Mouse (Mus musculus) mature B cell (primary cell): ENCODE results near the gene Pik3ip1.

Source experiments
- in situ Hi-C: fragments of 300-500 bp; cut with MboI; formaldehyde crosslinking; loops from 2 replicates; pipeline ENCODE4 v1.14.3; 2019

Pik3ip1 gene

GRCm38 (mm10) chr11:3329891-3330451 is at the start of gene Pik3ip1:
Pik3ip1 (plus strand) TSS chr11:3330401.
- in situ Hi-C loops: loop anchor here (5.0 kb wide), 1 partner anchor 38 kb away; no protein-coding TSS in a partner anchor

DNA sequence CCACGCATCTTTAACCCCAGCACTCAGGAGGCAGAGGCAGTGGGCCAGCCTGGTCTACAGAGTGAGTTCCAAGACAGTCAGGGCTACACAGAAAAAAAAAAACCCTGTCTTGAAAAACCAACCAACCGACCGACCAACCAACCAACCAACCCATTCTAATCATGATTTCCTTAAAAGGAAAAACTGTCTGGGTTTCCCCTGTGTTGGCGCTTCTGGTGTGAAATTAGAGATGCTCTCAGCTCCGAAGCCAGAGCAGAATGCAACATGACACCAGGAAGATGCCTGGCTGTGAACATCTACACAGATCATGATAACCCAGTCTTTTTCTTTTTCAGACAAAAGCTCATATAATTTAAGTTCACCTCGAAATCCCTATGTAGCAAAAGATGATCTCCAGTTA is 47.3 kb upstream of the Pik3ip1 start:
- in situ Hi-C loops: no loop called here

GRCm38 (mm10) chr11:3283645-3284044 is 46.6 kb upstream of the Pik3ip1 start:
- in situ Hi-C loops: no loop called here

DNA sequence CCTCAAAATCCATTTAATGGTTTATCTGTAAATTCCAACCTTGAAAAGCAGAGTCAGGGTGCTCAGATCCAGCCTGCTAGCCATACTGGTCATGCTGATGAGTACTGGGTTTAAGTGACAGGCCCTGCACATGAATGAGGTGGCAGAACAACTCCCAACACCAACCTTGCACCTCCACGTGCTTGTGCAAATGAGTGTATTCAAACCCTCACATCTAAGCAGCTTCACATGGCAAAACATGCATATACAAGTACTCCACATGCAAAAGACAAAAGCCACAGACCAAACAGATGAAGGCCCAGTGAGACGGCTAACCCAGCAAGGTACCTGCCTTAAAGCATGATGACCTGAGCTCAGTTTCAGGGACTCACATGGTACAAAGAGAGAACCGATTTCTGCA is 44.3 kb upstream of the Pik3ip1 start:
- in situ Hi-C loops: no loop called here

DNA sequence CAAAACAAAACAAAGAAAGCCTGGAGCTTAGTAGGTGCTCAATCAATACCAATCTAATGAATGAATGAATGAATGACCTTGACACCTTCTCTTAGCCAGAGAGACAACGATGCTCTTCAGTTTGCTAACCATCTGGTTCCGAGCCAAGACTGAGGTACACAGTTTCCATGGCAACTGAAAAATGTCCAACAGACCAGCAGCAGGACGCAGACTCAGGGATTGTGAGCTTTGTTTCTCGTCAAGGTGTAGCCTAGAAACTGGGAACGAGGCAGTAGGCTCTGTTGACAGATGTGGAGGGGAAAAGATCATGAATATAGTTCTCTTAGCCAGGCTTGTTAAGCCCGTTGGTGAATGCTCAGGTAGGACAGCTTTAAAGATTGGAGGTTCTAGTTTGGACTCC is 43.1 kb upstream of the Pik3ip1 start:
- in situ Hi-C loops: no loop called here

- in situ Hi-C loops: no loop called here
Observed at GRCm38 (mm10) chr11:3287921-3288320, 42.3 kb upstream of the Pik3ip1 start.

- in situ Hi-C loops: no loop called here
Observed at GRCm38 (mm10) chr11:3288521-3289301, 41.5 kb upstream of the Pik3ip1 start, which contains the start of gene Patz1. Patz1 (plus strand) TSS chr11:3288874.

DNA sequence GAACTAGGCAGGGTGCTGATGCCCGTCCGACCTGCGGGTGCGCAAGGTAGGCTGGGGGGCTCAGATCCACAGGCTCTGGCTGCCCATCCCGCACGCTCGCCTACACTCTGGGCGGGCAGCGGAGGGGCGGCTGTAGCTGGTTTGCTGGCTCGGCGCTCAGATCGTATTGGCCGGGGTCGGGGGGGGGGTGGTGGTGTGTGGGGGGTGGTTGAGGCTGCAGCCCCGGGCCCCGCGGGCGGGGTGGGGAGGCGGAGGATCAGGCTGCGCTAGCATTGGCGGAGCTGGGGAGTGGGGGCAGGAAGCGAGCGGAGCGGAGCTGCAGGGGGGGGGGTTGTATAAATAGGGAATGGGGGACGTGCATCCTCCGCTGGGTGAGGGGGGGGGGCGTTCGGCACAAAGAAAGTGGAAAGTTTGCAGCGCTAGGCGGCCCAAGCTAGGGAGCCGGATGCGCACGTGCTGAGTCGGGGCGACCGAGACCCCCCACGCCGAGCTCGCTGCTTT is 40.8 kb upstream of the Pik3ip1 start:
- in situ Hi-C loops: no loop called here

GRCm38 (mm10) chr11:3289803-3290639 is 40.2 kb upstream of the Pik3ip1 start:
- in situ Hi-C loops: loop anchor here (5.0 kb wide), 1 partner anchor 42 kb away; the partner anchor contains the start of gene Pik3ip1

DNA sequence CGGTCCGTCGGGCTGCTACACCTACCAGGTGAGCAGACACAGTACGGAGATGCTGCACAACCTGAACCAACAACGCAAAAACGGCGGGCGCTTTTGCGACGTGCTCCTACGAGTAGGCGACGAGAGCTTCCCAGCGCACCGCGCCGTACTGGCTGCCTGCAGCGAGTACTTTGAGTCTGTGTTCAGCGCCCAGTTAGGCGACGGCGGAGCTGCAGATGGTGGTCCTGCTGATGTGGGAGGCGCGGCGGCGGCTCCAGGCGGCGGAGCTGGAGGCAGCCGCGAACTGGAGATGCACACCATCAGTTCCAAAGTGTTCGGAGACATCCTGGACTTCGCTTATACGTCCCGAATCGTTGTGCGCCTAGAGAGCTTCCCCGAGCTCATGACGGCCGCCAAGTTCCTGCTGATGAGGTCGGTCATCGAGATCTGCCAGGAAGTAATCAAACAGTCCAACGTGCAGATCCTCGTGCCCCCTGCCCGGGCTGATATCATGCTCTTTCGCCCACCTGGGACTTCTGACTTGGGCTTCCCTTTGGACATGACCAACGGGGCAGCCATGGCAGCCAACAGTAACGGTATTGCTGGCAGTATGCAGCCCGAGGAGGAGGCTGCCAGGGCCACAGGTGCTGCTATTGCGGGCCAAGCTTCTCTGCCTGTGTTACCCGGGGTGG is 39.4 kb upstream of the Pik3ip1 start:
- in situ Hi-C loops: loop anchor here (5.0 kb wide), 1 partner anchor 42 kb away; the partner anchor contains the start of gene Pik3ip1

GRCm38 (mm10) chr11:3291311-3292061 is 38.7 kb upstream of the Pik3ip1 start:
- in situ Hi-C loops: loop anchor here (5.0 kb wide), 1 partner anchor 41 kb away; the partner anchor contains the start of gene Pik3ip1

DNA sequence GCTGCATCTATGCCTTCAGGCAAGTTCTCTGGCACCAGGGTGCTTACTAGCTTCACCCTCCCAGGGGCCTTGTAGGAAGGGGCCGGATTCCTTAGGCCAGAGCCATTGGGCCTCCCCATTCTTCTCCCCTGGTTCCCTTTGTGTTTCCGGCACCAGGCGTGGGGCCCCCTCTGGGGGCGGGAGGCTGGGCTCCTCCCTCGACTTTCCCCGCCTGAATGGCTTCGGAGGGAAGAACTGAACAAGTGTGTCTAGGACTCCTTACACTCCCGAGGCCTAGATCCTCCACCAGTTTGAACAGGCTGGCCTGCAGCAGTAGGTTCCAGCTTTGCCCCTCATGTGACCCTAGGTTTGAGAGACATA is 38.2 kb upstream of the Pik3ip1 start:
- in situ Hi-C loops: loop anchor here (5.0 kb wide), 1 partner anchor 40 kb away; the partner anchor contains the start of gene Pik3ip1

DNA sequence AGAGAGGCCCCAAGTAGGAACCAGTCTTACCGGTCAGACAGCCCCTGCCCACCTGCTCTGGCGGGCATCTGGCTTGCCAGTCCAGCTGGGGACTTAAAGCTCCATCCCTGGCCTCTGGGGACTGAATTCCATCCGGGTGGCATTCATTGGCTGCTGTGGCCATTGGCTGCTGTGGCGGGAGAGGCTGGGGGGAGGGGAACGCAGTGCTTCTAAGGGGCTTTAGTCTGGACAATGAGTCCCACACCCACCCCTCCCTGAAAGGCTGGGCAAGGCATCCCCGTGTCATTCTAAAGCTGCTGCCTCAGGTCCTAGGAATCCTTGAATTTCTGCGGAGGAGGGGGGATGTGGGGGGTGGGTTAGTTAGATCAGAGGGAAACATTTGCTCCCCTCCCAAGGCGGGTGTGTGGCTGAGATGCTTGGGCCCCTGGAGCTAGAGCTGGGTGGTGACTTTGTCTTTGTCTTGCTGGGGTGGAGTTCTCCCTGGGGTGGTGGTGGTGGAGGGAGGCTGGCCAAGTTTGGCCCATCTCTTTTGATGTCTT is 37.4 kb upstream of the Pik3ip1 start:
- in situ Hi-C loops: loop anchor here (5.0 kb wide), 1 partner anchor 40 kb away; the partner anchor contains the start of gene Pik3ip1

DNA sequence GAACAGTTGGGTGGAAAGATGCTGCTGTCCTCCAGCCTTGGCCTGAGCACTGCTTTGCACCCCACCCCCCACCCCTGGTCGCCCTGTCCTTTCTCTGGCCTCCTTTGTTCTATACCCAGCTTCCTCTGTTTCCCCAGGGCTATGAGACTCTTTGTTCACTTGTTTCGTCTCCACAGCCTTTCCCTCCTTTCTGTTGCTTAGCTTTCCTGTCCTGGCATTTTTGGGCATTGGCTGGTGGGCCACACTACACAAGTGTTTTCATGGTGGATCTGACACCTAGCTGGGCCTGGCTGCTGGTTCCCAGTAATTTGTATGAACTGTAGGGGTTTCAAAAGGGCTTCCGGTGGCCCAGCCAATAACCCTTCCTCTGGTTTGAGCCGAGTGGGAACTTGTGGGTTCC is 36.8 kb upstream of the Pik3ip1 start:
- in situ Hi-C loops: loop anchor here (5.0 kb wide), 1 partner anchor 39 kb away; the partner anchor contains the start of gene Pik3ip1

DNA sequence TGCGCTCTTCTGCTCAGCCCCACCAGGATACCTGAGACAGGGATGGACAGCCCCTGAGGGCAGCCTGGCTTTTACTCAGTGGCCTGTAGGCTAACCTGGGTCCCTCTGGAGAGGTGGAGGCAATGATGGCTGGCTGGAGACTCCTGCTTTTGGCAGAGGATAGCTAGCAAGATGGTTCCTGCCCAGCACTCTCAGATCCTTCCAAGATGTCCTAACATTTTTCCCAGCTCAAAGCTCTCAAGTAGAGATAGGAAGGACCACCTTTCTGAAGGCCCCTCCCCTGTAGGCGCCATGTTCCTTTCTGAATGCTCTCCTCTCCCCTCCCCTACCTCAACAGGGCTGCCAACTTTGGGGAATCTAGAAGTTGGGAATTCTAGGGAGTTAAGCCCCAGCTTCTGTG is 35.6 kb upstream of the Pik3ip1 start:
- in situ Hi-C loops: loop anchor here (5.0 kb wide), 1 partner anchor 38 kb away; the partner anchor contains the start of gene Pik3ip1

DNA sequence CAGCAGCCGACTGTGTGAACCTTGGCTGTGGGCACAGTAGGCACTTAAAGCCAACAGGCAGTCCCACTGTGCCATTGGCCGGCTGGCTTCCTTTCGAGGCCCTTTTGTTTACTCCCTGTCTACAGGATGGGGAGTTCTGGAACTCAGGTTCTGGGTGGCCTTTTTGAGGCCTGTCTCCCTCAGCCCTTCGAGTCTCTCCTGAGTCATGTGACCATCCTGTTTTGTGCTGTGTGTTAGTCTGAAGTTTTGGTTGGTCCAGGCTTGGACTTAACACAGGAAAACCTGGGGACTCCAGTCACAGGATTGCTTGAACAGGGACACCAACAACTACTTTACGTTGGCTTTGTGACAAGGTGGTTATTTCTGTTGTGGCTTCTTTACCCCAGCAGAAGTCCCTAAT is 34.1 kb upstream of the Pik3ip1 start:
- in situ Hi-C loops: no loop called here

- in situ Hi-C loops: no loop called here
Observed at GRCm38 (mm10) chr11:3297871-3298812, 32.1 kb upstream of the Pik3ip1 start.

DNA sequence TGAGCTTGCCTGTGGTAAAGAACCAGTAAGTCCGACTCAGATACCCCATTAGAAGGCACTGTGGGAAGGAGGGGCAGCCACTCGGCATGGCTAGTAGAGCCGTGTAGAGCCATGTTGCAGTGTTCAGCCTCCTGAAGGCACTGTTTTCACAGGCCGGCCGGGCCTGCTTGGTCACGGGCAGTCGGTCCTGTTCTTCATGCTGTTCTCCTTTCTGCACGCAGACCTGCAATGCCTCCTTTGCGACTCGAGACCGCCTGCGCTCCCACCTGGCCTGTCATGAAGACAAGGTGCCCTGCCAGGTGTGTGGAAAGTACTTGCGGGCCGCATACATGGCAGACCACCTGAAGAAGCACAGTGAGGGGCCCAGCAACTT is 31.4 kb upstream of the Pik3ip1 start:
- in situ Hi-C loops: no loop called here

- in situ Hi-C loops: no loop called here
Observed at GRCm38 (mm10) chr11:3301075-3301474, 29.1 kb upstream of the Pik3ip1 start.
